Mouse (Mus musculus) cerebellum, adult 11 months (tissue): ENCODE data around the gene Tnk1.

ENCODE experiments used
- DNase-seq: peaks from one replicate; pipeline ENCODE4 v3.0.0; 2022

Gene Tnk1

GRCm38 (mm10) chr11:69858113-69858998 lies at the start of gene Tnk1:
TSS of gene Tnk1 (minus strand) at chr11:69858730.
- no peak for DNase-seq

- DNase-seq: no peak
These were observed 45.8 kb upstream of the Tnk1 start for GRCm38 (mm10) chr11:69904311-69904710.

- peak; percentile 30 for DNase-seq
These were observed 44.4 kb upstream of the Tnk1 start for GRCm38 (mm10) chr11:69902972-69903371.

- DNase-seq: no peak
These were observed 43.5 kb upstream of the Tnk1 start for GRCm38 (mm10) chr11:69901993-69902392.

- DNase-seq: peak; percentile 95
These were observed 42.9 kb upstream of the Tnk1 start for GRCm38 (mm10) chr11:69901406-69901846.

- DNase-seq: peak; percentile 85
These were observed 42.2 kb upstream of the Tnk1 start, which contains the start of the genes 2810408A11Rik and Neurl4 for GRCm38 (mm10) chr11:69900471-69901405. TSS of gene 2810408A11Rik (minus strand) at chr11:69900987. TSS of gene Neurl4 (plus strand) at chr11:69901072.

- no peak for DNase-seq
These were observed 41.3 kb upstream of the Tnk1 start for GRCm38 (mm10) chr11:69899870-69900269.

- DNase-seq: no peak
These were observed 36.8 kb upstream of the Tnk1 start, which contains the start of gene Acap1 for GRCm38 (mm10) chr11:69895291-69895690. TSS of gene Acap1 (minus strand) at chr11:69895539.

GRCm38 (mm10) chr11:69894671-69895070 lies 36.1 kb upstream of the Tnk1 start:
- DNase-seq: no peak

- no peak for DNase-seq
These were observed 33.0 kb upstream of the Tnk1 start for GRCm38 (mm10) chr11:69891482-69891881.

- DNase-seq: no peak
These were observed 28.5 kb upstream of the Tnk1 start for GRCm38 (mm10) chr11:69886907-69887635.

- no peak for DNase-seq
These were observed 26.1 kb upstream of the Tnk1 start for GRCm38 (mm10) chr11:69884663-69885062.

GRCm38 (mm10) chr11:69884240-69884639 lies 25.7 kb upstream of the Tnk1 start:
- no peak for DNase-seq

GRCm38 (mm10) chr11:69883527-69884151 lies 25.1 kb upstream of the Tnk1 start:
- DNase-seq: no peak

GRCm38 (mm10) chr11:69883066-69883465 lies 24.5 kb upstream of the Tnk1 start:
- no peak for DNase-seq

GRCm38 (mm10) chr11:69881787-69882670 lies 23.5 kb upstream of the Tnk1 start:
- DNase-seq: no peak

- DNase-seq: peak; percentile 66
These were observed 22.5 kb upstream of the Tnk1 start, which contains the start of gene Kctd11 for GRCm38 (mm10) chr11:69880853-69881603. TSS of gene Kctd11 (minus strand) at chr11:69881406.

- DNase-seq: peak; percentile 36
These were observed 21.9 kb upstream of the Tnk1 start for GRCm38 (mm10) chr11:69880506-69880852.

- no peak for DNase-seq
These were observed 21.2 kb upstream of the Tnk1 start for GRCm38 (mm10) chr11:69879711-69880110.

- no peak for DNase-seq
These were observed 20.4 kb upstream of the Tnk1 start for GRCm38 (mm10) chr11:69878952-69879351.
